Mouse (Mus musculus): ENCODE data around the gene Proz.

- no peak for TF ChIP-seq CTCF (IDR thresholded peaks at IDR 0.05 in 2 of 3, conservative IDR thresholded peaks at IDR 0.05 in 1 of 3; ENCODE audit: control insufficient read depth in 1 of 3, insufficient read depth in 1 of 3, low read depth in 2 of 3, low read length in 3 of 3, poor library complexity in 1 of 3, severe bottlenecking in 1 of 3)
- no peak for TF ChIP-seq MAZ (IDR thresholded peaks at IDR 0.05; ENCODE audit: low read depth, low read length)
- no peak for TF ChIP-seq MAX (IDR thresholded peaks at IDR 0.05; ENCODE audit: low read length)
- no peak for TF ChIP-seq ZMIZ1 (IDR thresholded peaks at IDR 0.05; ENCODE audit: low read depth, low read length)
- no peak for TF ChIP-seq POLR2A (IDR thresholded peaks at IDR 0.05; ENCODE audit: control insufficient read depth in 1 of 2, insufficient read depth in 1 of 2, low read depth in 1 of 2, low read length in 2 of 2, poor library complexity in 1 of 2)
- TF ChIP-seq SMC3 (IDR thresholded peaks at IDR 0.05; ENCODE audit: low read depth, low read length) = no peak
- no peak for TF ChIP-seq TAL1 (IDR thresholded peaks at IDR 0.05; ENCODE audit: low read length)
- TF ChIP-seq MXI1 (IDR thresholded peaks at IDR 0.05; ENCODE audit: low read depth, low read length) = no peak
- TF ChIP-seq EP300 (IDR thresholded peaks at IDR 0.05; ENCODE audit: low read depth in 1 of 2, low read length in 2 of 2) = no peak
- no peak for TF ChIP-seq NELFE (IDR thresholded peaks at IDR 0.05; ENCODE audit: low read depth, low read length)
- TF ChIP-seq NRF1 (IDR thresholded peaks at IDR 0.05; ENCODE audit: insufficient read depth, low read depth, low read length, poor library complexity, severe bottlenecking) = no peak
- TF ChIP-seq ZKSCAN1 (IDR thresholded peaks at IDR 0.05; ENCODE audit: low read depth, low read length) = no peak
- TF ChIP-seq USF1 (IDR thresholded peaks at IDR 0.05; ENCODE audit: low read depth, low read length) = no peak
These were observed 51.2 kb downstream of the Proz start for GRCm38 (mm10) chr8:13111917-13112316.

All from MEL (cell line).